Mouse (Mus musculus) cortical plate, adult 2 months (tissue): ENCODE measurements around the gene Slc35f2.

Source experiments
- CTCF ChIP-seq: fragments of 200-500 bp; IDR thresholded peaks from 2 replicates; pipeline ENCODE4 v1.5.1; 2011; ENCODE audit warnings: mild to moderate bottlenecking, control low read depth, low read length; ENCODE audit not compliant: insufficient read depth; ENCODE audit errors: extremely low read depth
- POLR2A ChIP-seq: fragments of 200-500 bp; IDR thresholded peaks from 2 replicates; pipeline ENCODE4 v1.6.1; 2011; ENCODE audit warnings: mild to moderate bottlenecking, low read length, control low read depth; ENCODE audit not compliant: insufficient read depth; ENCODE audit errors: extremely low read depth

DNA sequence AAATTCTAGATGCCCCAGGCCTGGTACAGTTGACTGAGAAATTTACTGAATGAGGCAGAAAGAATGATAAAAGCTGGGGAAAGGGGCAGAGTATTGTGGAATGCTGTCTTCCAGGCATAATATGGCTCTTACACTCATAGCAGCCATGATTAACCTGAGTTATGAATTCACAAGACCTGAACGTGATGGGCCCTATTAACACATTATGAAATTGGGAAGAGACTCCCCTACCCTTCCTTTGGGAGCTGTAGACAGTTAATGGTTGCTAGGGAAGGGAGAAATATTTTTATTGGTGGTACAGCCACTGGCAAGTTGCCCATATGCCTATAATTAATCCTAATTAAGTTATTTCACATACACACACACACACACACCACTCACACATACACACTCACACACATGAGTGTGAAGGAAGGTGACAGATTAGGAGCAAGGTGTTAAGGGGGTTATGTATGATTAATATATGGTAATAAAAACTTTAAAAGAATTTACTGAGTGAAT lies 22.5 kb downstream of the Slc35f2 start:
- TF ChIP-seq POLR2A (no peak), CTCF (no peak)
